Mouse (Mus musculus): ENCODE results near the gene Dlg1. TPM values are rescaled to one million over a fixed set of nuclear protein-coding genes. Genes with fewer than 3 reads are reported as not detected.

The Dlg1 gene
- total RNA-seq, 2 experiments from 2014 or later = 13.3 to 28.6 TPM

- ATAC-seq (replicated peaks; ENCODE audit: low FRiP score, poor library complexity, severe bottlenecking) = no peak
These were observed 227.7 kb downstream of the Dlg1 start for GRCm38 (mm10) chr16:31890907-31891306.

- no peak for ATAC-seq (replicated peaks; ENCODE audit: low FRiP score, poor library complexity, severe bottlenecking)
These were observed 230.3 kb downstream of the Dlg1 start for GRCm38 (mm10) chr16:31893396-31894141.

- ATAC-seq (replicated peaks; ENCODE audit: low FRiP score, poor library complexity, severe bottlenecking) = no peak
These were observed 233.9 kb downstream of the Dlg1 start for GRCm38 (mm10) chr16:31896971-31897774.

DNA sequence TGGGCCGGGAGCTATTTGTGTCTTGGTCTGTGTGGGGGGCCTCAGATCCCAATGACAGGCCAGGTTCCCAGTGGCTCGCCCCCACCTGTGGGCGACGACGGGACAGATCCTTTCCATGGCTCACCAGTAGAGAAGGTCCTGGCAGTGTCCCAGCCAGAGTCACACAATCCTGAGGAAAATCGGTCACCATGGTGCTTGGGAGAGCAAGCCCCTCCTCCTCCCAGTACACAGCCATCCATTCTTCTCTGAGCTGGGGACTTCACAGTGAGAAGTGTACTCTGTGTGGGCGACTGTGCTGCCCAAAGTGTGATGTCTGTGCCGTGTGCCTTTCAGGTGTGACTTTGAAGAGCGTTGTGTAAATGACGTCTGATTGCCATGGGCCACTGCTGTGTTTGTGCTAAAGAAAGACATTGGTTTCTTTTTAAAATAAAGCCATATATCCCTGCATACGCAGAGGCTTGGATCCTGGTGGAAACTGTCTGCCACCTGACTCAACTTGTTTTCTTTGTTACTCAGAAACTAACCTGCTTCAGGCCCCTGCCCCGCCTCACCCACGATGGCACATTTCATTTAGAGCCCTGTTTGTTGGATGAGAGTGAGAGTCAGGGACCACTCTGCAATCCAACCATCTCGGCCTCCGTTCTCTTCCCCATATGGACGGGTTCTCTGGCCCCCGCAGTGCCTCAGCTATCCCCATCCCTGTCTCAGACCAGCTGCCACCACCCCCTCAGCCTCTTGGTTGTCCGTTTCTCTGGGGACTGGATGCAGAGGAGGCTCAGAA, 235.5 kb downstream of the Dlg1 start:
- ATAC-seq (replicated peaks; ENCODE audit: low FRiP score, poor library complexity, severe bottlenecking) = no peak

DNA sequence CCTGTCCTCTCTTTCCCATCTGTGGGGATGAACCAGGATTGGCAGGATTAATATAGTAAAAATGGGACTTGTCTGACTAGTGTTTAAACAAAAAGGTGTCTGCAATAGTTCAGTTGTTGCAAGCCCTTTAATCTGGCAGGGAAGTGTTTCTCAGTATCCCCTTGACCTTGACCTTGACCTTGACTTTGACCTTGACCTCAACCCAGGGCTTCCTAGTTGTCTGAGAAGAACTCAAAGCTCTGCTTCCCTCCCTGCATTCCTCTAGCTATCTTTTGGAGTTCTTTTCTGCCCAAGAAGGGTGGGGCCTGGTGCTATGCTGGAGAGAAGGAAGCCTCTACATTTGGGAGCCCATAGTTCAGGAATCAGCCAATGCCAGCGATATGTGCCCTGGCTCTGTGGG, 238.6 kb downstream of the Dlg1 start:
- no peak for ATAC-seq (replicated peaks; ENCODE audit: low FRiP score, poor library complexity, severe bottlenecking)

DNA sequence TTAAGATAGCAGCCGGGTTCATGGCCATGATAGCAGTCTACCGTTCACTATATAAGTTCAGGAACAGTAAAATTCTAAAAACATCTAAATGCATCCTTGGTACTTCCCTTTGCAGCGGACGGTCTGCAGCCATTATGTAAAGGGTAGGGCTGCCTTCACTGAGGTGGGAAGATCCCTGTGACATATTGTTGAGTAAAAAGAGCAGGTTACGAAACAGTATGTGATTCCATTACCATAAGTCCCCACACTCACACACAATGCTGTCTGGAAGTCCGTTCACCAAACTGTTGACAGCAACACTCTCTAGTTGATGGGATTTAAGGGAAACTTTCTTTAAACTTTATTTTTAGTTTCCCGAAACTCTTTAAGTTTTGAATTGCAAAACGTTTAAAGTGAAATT, 240.0 kb downstream of the Dlg1 start:
- no peak for ATAC-seq (replicated peaks; ENCODE audit: low FRiP score, poor library complexity, severe bottlenecking)

GRCm38 (mm10) chr16:31905331-31905730, 242.1 kb downstream of the Dlg1 start:
- 0 out of 2 replicates have a peak, but pooled peaks have one; percentile 44 for ATAC-seq (replicated peaks; ENCODE audit: low FRiP score, poor library complexity, severe bottlenecking)

DNA sequence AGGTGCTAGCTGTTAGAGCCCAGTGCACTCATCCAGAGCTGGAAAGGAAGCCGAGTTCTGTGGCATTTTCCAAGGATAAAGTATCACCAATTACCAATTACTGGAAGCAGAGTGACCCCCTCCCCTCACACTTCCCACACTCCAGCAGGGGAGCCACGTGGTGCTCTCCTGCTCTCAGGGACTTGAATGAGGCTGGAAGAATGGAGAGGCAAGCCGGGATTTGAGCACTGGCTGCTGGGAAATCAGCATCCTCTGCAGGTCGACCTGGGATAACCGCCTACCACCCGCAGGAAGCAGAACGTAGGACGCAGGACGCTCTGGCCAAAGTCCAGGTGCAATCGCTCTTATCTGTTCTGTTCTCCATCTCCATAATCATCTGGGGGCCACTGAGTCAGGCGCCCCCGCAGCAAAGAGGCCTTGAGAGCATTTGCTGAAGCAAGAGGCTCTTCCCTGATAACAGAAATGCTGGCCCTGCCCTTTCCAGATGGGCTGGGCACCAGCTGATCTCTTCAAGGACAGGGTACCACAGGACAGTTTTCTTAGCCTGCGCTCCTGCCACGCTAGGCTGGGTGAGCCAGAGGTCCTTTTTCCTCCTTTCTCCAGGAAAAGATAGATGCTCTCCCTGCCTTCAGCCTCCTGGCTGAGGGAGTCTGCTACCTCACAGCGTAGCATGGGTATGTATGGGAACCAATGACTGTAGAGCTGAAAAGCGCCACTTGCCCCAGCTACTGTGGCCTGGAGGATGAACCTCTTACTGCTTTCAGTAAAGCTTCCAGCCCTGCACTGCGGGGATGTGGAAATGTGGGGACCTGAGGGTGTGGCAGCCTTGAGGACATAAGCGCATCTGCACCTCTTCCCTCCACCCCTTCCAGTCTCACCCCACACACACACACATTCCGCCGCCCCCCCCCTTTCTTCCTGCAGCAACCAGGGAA, 242.9 kb downstream of the Dlg1 start:
- ATAC-seq (replicated peaks; ENCODE audit: low FRiP score, poor library complexity, severe bottlenecking) = no peak

- no peak for ATAC-seq (replicated peaks; ENCODE audit: low FRiP score, poor library complexity, severe bottlenecking)
These were observed 243.7 kb downstream of the Dlg1 start for GRCm38 (mm10) chr16:31906896-31907295.

- ATAC-seq (replicated peaks; ENCODE audit: low FRiP score, poor library complexity, severe bottlenecking) = no peak
These were observed 245.7 kb downstream of the Dlg1 start for GRCm38 (mm10) chr16:31908959-31909358.

GRCm38 (mm10) chr16:31910281-31910847, 247.1 kb downstream of the Dlg1 start:
- no peak for ATAC-seq (replicated peaks; ENCODE audit: low FRiP score, poor library complexity, severe bottlenecking)

- no peak for ATAC-seq (replicated peaks; ENCODE audit: low FRiP score, poor library complexity, severe bottlenecking)
These were observed 254.5 kb downstream of the Dlg1 start for GRCm38 (mm10) chr16:31917776-31918175.

DNA sequence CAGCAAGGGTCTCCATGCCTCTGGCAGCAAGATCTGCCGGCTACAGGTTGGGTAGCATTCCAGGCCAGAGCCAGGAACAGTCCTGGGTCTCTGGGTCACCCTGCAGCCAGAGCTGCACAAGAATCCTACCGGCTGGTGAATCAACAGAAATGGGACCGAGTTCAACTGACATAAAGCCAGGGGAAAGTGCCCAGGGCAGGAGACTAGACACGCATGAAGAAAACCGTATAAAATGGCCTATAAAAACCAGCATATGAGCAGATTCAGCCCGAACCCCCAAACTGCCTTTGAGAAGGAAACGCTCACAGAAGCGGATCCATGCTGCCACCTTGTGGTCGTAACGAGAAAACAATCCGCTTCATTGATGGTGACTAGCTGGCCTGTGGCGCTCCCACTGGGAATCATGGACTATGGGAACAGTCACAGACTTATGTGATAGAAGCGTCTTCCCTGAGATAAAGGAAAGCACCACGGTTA, 255.0 kb downstream of the Dlg1 start:
- ATAC-seq (replicated peaks; ENCODE audit: low FRiP score, poor library complexity, severe bottlenecking) = peak; percentile 79

DNA sequence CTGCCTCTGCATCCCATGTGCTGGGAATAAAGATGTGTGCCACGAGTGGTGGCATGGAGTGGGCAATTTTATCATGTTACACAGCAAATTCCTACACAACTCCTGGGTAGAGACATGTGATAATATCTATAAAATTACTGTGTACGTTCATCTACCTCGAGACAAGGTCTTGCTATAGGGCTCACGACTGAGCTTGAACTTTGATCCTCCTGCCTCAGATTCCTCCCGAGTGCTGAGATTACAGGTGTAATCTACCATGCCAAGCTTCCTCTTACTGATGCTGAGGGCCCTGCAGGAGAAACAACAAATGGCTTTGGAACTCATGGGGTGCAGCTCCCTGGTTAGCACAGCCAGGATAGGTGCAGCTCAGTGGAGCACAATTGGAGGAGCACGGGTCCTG, 261.1 kb downstream of the Dlg1 start:
- ATAC-seq (replicated peaks; ENCODE audit: low FRiP score, poor library complexity, severe bottlenecking) = no peak

Other genes starting within 250 kb of the Dlg1 start
- gene Bdh1, start 241.2 kb upstream of the Dlg1 start, total RNA-seq (2015; ENCODE audit: low replicate concordance) = 1.7 TPM in 1 of 2 replicates, not detected in the other
- gene Bdh1, start 241.2 kb upstream of the Dlg1 start, total RNA-seq (2017; ENCODE audit: low replicate concordance) = 1.5 and 3.4 TPM in 2 replicates
- gene Meltf, start 215.4 kb downstream of the Dlg1 start, total RNA-seq (2015; ENCODE audit: low replicate concordance) = not detected in 2 replicates
- gene Meltf, start 215.4 kb downstream of the Dlg1 start, total RNA-seq (2017; ENCODE audit: low replicate concordance) = not detected in 2 replicates

Data from erythroblast, adult 5-6 weeks (primary cell).